Mouse (Mus musculus) gastrocnemius, postnatal 14 days (tissue): ENCODE measurements around the gene Rmnd5b. TPM values are rescaled to one million over a fixed set of nuclear protein-coding genes. Genes with fewer than 3 reads are reported as not detected.
"Not testable (repeated sequence)": the region's sequence is repeated elsewhere in the genome, so short reads cannot be mapped to it uniquely, and the experiment has no call there.

Experiments
- DNase-seq: peaks from one replicate; pipeline ENCODE4 v3.0.0; 2021; ENCODE audit warnings: mixed read lengths
- intact Hi-C: fragments of 180-260 bp; cut with DNase I; formaldehyde crosslinking; loops from one replicate; pipeline ENCODE4 v1.15.1; 2025; ENCODE audit warnings: low total_unique reads
- total RNA-seq, 2 experiments: library from RNA; stranded (reverse); gene quantifications; 2 replicates each; pipeline ENCODE4 v1.2.3; 2021

The Rmnd5b gene
- total RNA-seq, 2 experiments from 2014 or later, result 11.8 to 13.3 TPM

DNA sequence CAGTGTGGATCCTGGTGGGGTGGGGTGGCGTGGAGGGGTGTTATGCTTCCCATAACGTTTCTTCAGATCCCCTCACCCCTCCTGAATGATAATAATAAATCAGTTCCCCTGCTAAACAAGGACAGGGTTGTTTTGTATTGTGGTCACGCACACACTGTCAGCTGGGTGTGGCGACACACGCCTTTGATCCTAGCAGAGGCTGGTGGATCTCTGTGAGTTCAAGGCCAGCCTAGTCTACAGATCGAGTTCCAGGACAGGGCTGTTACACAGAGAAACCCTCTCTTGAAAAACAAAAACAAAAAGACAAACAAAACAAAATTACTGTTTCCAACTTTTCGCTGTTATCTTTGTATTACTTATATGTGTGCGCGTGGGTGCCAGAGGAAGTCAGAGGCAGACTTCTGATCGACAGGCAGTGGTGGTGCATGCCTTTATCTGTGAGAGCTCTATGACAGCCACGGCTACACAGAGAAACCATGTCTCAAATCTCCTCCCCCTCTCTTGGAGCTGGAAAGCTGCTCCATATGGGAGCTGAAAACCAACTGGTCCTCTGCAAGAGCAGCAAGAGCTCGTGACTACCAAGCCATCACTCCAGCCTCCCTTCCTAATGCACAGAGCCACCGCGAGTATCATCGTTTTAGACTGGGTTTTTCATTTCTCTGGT is 5.9 kb downstream of the Rmnd5b start:
- intact Hi-C loops, result no loop called here

DNA sequence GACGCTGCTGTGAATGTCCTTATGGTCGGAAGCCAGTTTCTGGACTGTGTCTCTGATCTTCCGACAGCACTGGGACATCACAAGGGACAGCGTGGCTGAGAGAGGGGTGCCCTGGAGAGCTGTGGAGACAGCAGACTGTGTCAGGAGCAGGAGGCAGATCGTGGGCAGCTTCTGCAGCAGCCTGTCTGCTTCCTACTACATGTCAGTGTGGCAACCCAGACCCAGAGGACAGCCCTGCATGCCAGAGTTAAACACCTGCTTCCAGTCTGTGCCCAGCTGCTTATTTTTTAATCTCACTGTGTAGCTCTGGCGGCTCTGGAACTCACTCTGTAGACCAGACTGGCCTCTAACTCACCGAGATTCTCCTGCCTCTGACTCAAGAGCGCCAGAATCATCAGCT is 7.8 kb downstream of the Rmnd5b start:
- DNase-seq, result no peak
- intact Hi-C loops, result no loop called here

More for the DNA sequence above, 5.9 kb downstream of the Rmnd5b start:
- no peak for DNase-seq

DNA sequence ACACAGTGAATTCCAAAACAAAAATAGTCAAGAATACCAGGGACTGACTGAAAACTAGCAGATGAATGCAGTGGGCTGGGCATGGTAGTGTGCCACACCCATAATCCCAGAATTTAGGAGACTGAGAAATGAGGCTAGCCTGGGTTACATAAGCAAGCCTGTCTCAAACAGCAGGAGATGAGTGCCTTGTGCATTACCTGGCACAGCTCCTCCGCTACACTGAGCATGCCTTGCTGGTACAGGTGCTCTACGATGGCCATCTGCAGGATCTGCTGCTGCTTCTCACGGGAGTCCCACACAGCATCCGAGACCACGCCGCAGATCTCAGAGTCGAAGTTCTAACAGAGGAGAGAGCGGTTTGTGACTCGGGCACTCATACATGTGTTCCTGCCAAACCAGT is 8.3 kb downstream of the Rmnd5b start:
- no peak for DNase-seq
- intact Hi-C loops, result no loop called here

DNA sequence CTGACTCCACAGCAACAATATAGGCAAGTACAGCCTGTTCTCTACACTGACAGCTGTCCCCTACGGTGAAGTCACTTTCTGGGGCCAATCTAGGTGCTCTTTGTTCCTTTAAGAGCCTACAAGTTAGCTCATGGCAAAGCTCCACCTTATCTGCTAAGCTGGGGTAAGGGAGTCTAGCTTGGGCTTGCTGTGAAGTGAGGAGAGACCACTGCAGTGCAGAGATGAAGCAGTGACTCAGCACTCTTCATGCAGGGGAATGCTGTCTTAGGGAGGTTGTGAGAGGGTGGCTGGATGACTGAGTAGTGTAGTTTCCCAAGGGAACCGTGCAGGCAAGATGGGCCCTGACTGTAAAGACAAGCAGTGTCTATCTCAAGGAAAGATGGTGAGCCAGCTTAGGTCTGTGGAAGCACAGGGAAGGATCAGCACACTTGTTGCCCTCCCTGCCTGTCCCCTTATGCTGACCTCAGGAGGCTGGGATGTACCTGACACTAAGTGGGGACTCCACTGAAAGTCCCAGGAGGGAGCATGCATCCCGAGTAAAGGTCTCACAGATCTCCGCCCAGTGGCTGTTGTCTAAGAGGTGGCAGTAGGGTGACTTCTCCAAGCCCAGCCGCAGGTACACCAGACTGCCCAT is 10.4 kb downstream of the Rmnd5b start:
- intact Hi-C loops, result no loop called here
- no peak for DNase-seq

DNA sequence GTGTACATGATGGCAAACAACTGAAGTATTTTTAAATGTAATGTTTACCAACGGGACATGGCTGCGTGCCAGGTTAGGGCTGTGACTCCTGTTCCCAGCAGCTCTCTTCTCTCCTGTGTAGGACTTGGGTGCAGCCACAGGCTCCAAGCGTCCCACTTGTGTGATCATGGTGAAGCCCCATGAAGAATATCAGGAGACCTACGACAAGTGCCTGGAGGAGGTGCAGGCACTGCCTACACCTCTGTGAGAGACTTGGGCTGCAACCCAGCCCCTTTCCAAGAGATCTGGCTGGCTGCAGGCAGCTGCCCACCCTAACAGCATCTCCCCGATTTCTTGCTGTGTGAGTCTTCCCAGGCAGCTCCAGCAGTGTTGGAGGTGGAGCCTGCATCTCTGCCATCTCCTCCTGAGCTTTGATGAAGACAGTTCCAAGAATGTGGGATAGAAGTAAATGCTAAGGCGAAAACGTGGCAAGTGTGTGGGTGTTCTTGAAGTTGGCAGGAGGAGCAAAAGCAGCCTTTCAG is 12.7 kb downstream of the Rmnd5b start:
- DNase-seq, result no peak
- intact Hi-C loops, result no loop called here

DNA sequence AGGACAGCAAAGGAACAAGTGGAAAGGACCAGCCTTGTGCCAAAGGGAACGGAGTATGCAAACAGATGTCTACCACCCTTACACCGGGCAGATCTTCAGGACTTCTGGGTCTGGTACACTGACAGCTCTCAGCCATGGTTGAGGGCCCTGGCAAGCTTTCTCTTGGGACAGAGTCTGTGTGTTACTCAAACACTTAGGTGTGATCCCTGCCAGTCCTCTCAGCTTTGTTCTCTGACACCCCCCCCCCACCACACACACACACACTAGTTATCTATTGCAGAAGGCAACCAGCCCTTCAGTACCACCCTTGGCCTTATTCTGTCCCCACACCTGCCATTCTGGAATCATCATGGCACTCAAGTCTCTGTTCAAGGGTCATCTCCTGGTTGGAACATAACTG is 13.9 kb downstream of the Rmnd5b start:
- no peak for DNase-seq
- intact Hi-C loops, result no loop called here

DNA sequence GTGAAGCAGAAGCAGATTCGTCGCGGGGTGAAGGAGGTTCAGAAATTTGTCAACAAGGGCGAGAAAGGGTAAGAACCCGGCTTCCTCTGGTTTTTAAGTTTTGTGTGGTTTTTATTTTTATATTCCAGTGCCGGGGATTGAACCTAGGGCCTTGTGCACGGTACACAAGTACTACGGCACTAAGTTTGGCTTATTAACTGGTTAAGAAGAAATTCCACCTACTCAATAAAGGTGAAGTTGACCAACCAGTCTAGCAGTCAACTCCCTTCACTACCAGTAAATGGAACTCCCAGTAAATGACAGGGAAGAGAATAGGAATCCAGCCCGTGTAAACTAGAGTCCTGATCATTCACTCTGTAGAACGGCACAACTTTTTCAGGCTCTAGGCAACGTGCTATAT is 15.6 kb downstream of the Rmnd5b start:
- no peak for DNase-seq
- intact Hi-C loops, result no loop called here

DNA sequence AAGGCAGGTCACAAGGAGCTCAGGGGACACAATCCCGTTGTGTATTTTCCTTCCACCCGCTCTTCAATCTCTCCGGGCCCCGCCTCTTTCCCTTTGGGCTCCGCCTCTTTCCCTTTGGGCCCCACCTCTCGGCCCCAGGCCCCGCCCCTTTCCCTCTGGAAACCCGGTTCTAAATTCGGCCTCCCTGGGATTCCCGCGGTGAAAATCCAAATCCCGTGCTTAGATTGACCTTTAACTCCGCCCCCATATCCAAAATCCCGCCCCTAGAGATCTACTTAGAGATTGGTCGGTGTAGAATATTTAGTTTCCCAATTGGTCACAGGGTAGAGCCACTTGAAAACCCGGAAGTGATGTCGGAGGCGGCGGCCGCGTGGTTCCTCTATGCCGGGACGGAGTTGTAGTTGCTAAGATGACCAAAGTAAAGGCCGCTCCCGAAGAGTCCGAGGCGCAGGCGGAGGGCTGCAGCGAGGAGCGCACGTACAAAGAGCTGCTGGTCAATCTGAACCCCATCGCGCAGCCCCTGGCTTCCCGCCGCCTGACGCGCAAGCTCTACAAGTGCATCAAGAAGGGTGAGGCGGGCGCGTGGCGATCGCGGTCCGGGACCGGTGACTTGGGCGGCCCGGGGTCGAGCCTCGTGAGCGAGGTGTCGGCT is 16.2 kb downstream of the Rmnd5b start, which contains the start of gene Nhp2:
Gene Nhp2, plus strand, starts transcription at position 327 of the 652 bp plus-strand sequence.
- intact Hi-C loops, result loop anchor here (2.0 kb wide), 1 partner anchor 63 kb away; no protein-coding TSS in a partner anchor
- DNase-seq, result peak; percentile 93

DNA sequence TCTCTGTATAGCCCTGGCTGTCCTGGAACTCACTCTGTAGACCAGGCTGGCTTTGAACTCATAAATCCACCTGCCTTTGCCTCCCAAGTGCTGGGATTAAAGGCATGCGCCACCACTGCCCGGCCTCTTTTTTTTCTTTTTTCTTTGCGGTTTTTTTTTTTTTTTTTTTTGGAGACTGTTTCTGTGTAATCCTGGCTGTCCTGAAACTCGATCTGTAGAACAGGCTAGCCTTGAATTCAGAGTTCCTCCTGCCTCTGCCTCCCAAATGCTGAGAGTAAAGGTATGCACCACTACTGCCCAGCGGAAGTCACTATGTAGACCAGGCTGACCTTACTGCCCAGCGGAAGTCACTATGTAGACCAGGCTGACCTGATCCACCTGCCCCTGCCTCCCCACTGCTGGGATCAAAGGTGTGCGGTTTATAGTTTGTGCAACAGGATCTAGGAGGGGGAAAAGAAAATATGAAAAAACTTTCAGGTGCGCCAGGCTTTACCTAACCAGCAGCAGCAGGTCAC is 16.7 kb downstream of the Rmnd5b start:
- intact Hi-C loops, result loop anchor here (2.0 kb wide), 1 partner anchor 64 kb away; no protein-coding TSS in a partner anchor
- no peak for DNase-seq

DNA sequence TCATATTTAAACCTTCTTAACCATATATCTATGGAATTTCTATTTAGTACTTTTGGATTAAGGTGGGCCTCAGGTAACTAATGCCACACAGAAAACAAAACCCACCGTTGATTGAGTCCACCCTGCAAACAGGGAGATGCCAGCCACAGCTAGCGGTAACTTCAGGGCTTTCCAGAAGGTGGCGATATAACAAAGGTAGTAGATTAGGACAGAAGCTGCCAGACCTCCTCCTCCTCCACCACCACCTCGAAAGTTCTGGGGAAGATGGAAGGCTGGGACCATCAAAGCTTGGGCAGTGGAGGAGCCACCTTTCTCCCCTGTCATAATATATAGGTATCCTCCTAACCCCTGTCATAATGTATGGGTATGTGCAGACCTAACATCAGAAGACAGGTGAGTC is 18.0 kb downstream of the Rmnd5b start:
- peak; percentile 49 for DNase-seq
- intact Hi-C loops, result loop anchor here (2.0 kb wide), 1 partner anchor 65 kb away; no protein-coding TSS in a partner anchor

DNA sequence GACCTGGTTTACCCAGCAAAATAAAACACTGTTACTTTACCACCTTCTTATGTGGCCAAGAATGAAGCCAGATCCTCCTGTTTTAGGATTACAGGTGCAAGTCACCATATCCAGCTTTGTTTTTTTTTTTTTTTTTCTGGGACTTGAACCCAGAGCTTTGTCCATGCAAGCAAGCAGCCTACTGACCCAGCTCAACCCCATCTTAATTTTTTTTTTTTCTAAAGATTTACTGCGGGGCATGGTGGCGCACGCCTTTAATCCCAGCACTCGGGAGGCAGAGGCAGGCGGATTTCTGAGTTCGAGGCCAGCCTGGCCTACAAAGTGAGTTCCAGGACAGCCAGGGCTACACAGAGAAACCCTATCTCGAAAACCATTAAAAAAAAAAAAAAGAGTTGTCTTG is 19.6 kb downstream of the Rmnd5b start:
- intact Hi-C loops, result not testable (repeated sequence)

DNA sequence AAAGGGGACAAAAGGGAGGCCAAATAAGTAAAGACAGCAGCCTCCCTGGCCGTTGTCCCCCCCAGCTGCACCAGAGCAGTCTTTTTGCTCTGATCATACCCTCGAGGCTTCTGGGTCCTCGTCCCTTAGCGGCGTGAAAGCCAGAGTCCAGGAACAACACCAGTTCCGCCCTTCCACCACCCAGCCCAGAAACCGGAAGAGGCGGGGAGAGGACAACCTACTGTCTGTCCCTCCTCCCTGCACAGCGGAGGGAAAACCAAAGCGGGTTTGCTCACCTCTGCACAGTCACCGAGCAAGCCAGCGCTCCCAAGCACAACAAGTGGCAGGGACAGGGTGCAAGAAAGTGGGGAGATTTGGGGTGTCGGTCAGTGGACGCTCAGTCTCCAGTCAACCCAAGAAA is 20.1 kb downstream of the Rmnd5b start:
- DNase-seq, result peak; percentile 69
- intact Hi-C loops, result no loop called here

More for the DNA sequence above, 19.6 kb downstream of the Rmnd5b start:
- not testable (repeated sequence) for DNase-seq

DNA sequence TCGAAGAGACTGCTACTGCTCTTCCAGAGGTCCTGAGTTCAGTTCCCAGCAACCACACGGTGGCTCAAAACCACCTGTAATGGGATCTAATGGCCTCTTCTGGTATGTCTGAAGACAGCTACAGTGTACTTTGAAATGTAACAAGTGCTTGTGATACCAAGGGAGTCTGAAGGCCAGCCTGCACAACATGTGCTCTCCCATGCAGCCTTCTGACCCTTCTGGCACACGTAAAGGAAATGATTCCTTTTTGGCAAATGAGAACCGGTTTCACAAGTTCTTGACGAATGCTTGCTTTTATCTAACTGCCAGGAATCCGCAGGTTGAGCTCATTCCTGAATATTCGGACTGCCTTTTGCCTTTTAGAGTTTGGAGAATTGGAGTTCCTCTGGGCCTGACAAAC is 20.6 kb downstream of the Rmnd5b start:
- intact Hi-C loops, result no loop called here
- no peak for DNase-seq

DNA sequence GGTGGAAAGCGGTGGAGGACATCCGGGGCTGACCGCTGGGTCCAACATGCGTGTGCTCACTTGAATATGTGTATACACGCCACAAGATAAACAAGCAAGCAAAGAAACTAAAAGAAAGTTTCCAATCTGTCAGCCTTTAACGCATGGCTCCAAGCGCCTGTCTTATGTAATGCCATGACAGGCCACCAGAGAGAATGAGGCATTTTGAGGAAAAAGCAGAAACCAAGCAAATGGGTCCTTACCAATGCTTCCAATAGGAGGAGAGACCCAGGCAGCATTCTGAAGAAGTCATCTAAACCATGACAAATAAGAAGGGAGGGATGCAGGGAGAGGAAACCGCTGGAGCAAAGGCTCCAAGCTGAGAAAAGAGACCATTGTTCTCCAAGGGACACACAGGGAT is 21.4 kb downstream of the Rmnd5b start:
- intact Hi-C loops, result no loop called here
- DNase-seq, result no peak

DNA sequence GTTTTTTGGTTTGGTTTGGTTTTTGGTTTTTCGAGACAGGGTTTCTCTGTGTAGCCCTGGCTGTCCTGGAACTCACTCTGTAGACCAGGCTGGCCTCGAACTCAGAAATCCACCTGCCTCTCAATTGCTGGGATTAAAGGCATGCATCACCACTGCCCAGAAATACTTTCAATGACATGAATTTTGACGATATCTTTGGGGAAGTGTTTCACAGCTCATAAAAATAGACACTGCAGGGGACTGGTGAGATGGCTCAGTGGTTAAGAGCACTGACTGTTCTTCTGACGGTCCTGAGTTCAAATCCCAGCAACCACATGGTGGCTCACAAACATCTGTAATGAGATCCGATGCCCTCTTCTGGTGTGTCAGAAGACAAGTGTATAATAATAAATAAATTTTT is 25.8 kb downstream of the Rmnd5b start:
- DNase-seq, intact Hi-C loops: not testable (repeated sequence)

DNA sequence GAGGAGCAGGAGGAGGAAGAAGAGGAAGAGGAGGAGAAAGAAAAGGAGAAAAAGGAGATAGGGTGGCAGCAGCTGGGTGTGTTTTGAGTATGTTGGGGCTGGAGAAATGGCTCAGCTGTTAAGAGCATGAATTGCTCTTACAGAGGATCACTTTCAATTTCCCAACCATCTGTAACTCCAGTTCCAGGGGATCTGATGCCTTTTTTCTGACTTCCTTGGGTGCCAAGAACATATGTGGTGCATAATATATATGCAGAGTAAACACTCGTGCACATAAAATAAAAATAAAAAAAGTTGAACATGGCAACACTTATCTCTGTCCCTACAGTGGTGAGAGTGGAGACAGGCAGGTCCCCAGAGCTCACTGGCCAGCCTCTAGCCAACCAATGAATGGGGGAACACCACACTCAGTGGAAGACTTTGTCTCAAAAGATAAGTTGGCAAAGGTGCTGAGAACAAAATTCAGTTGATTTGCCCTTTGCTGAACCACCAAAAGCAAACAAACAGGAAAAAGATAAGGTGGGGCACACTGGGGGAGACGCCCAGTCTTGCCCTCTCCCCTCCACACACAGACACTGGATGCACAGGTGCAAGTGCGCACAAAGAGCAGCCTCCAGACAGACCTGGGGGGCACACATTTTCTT is 26.3 kb downstream of the Rmnd5b start:
- intact Hi-C loops, result no loop called here
- DNase-seq, result no peak

DNA sequence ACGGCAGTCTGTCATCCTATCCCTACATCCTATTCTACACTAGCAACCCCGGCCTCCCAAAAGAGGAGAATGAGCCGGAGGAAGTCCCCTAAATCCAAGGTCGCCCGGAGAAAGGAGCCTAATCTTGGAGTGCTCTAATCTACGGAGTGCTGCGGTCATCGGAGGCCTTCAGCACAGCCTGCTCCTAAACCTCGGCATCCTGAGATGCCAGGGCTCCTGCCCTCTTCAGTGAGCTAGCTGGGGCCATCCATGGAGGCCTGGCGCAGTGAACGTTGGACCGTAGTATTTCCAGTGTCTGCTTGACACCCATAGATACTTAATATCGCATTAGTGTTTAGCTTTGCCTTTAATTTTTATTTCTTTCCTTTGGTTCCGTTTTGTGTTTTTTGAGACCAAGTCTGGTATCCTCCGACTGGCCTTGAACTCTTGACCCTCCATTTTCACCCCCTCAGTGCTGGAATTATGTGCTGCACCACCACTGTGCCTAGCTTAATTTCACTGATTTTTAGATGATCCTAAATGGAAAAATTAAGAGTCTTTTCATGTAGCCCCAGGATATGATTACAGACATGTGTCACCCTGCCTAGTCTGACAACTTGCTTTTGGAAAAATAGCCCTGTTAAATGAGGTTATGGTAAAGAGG is 28.5 kb downstream of the Rmnd5b start:
- DNase-seq, result no peak
- intact Hi-C loops, result no loop called here

DNA sequence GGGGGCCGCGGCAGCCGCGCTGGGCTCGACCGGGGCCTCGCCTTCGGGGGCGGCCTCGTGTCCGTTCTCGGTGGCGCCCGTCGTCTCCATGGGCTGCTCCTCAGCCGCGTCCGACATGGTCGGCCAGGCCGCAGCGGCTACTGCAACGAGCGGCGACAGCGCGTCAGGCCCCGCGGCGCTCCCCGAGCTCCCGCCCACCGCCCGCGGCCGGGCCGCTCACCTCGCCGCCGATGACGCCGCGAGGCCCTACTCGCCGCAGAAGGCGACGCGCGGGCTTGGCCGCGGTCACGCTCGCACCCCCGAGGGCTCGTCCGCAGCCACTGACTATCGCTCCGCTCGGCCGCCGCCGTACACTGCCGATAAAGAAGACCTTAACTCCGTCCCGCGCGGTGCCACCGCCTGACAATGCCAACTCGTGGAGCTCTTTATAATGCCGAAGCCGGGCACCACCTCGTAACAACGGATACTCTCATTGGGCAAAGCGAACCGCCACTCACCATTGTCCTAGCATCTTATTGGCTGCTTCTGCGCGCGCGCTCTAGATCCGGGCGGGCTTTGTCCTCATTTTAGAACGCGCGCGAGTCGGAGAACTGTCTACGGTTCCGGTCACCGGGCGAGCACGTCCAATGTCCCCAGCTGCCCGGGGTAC is 29.1 kb downstream of the Rmnd5b start, which contains the start of gene Hnrnpab:
Gene Hnrnpab, minus strand, starts transcription at position 401 of the 649 bp plus-strand sequence.
- intact Hi-C loops, result no loop called here

More for the DNA sequence above, 29.1 kb downstream of the Rmnd5b start, which contains the start of gene Hnrnpab:
- peak; percentile 95 for DNase-seq
